ENCODE assay signal across 13 mouse cellular contexts in genomic region chr14:15061966-15062860, GRCm38 (mm10).
DNase-seq lines count a peak whose midpoint lies in the region; ATAC-seq and TF ChIP-seq lines count a peak whose summit lies in the region.
"Had no signal": no experiment of that assay in that cellular context is flagged by ENCODE, and none has a peak within 500 bp of the region (broad histone marks: within the 10 kb centered on the region; RNA-seq: fewer than 3 reads in every experiment).

No protein-coding gene starts in this region.

- 0 out of 4 replicates have a peak overlapping the region, but pooled peaks have one; percentile 4 to 7 for H3K27ac ChIP-seq in heart, embryonic 14.5 days (replicated peaks in 1 of 2; ENCODE audit: control insufficient read depth in 1 of 2, insufficient read depth in 1 of 2, low read depth in 2 of 2, low read length in 2 of 2)
- H3K27ac ChIP-seq in liver, embryonic 12.5 days, result no peak overlapping the region
- no peak overlapping the region for H3K27ac ChIP-seq in liver, embryonic 11.5 days (ENCODE audit: low read depth, low read length)
- H3K27ac ChIP-seq in limb, embryonic 14.5 days (replicated peaks; ENCODE audit: low read depth, low read length), result no peak overlapping the region
- H3K27ac ChIP-seq: intestine, embryonic 15.5 days; macrophage had no signal

- H3K36me3 ChIP-seq in heart, embryonic 14.5 days (ENCODE audit: control insufficient read depth, insufficient read depth, low read length), result no peaks in the 10 kb centered on the region
- H3K36me3 ChIP-seq in liver, embryonic 12.5 days, result no peaks in the 10 kb centered on the region
- H3K36me3 ChIP-seq in liver, embryonic 11.5 days (ENCODE audit: control insufficient read depth, insufficient read depth, low read length), result no peaks in the 10 kb centered on the region
- H3K36me3 ChIP-seq in limb, embryonic 14.5 days (ENCODE audit: control insufficient read depth, insufficient read depth, low read length), result no peaks in the 10 kb centered on the region
- H3K36me3 ChIP-seq: G1E; intestine, embryonic 15.5 days had no signal

- no peak overlapping the region for H3K9ac ChIP-seq in heart, embryonic 14.5 days (ENCODE audit: low read length)
- H3K9ac ChIP-seq in liver, embryonic 12.5 days, result no peak overlapping the region
- H3K9ac ChIP-seq in liver, embryonic 11.5 days (ENCODE audit: low read depth, low read length), result no peak overlapping the region
- no peak overlapping the region for H3K9ac ChIP-seq in limb, embryonic 14.5 days (ENCODE audit: low read depth, low read length, severe bottlenecking)
- H3K9ac ChIP-seq: intestine, embryonic 15.5 days had no signal

- H3K9me3 ChIP-seq in heart, embryonic 14.5 days (ENCODE audit: control insufficient read depth, low read length), result no peaks in the 10 kb centered on the region
- no peaks in the 10 kb centered on the region for H3K9me3 ChIP-seq in liver, embryonic 12.5 days (replicated peaks)
- H3K9me3 ChIP-seq in liver, embryonic 11.5 days (ENCODE audit: control insufficient read depth, low read length), result no peaks in the 10 kb centered on the region
- H3K9me3 ChIP-seq in limb, embryonic 14.5 days (ENCODE audit: control insufficient read depth, low read length), result no peaks in the 10 kb centered on the region
- H3K9me3 ChIP-seq: G1E; intestine, embryonic 15.5 days had no signal

- no peak overlapping the region for H3K4me2 ChIP-seq in heart, embryonic 14.5 days (ENCODE audit: low read length)
- H3K4me2 ChIP-seq in liver, embryonic 12.5 days, result no peak overlapping the region
- no peak overlapping the region for H3K4me2 ChIP-seq in liver, embryonic 11.5 days
- H3K4me2 ChIP-seq in limb, embryonic 14.5 days (replicated peaks; ENCODE audit: low read depth, low read length, severe bottlenecking), result no peak overlapping the region
- H3K4me2 ChIP-seq: intestine, embryonic 15.5 days had no signal

- no peaks in the 10 kb centered on the region for H3K27me3 ChIP-seq in heart, embryonic 14.5 days (ENCODE audit: control insufficient read depth, insufficient read depth, low read length)
- H3K27me3 ChIP-seq in liver, embryonic 12.5 days (replicated peaks), result no peaks in the 10 kb centered on the region
- no peaks in the 10 kb centered on the region for H3K27me3 ChIP-seq in liver, embryonic 11.5 days (replicated peaks; ENCODE audit: control insufficient read depth, insufficient read depth, low read length)
- H3K27me3 ChIP-seq in limb, embryonic 14.5 days (ENCODE audit: control insufficient read depth, insufficient read depth, low read length), result no peaks in the 10 kb centered on the region
- H3K27me3 ChIP-seq: intestine, embryonic 15.5 days had no signal

- peaks cover 3 to 5% of the 10 kb centered on the region in 2 experiments; a peak in 2 of 4 replicates for H3K4me1 ChIP-seq in heart, embryonic 14.5 days (ENCODE audit: control insufficient read depth in 2 of 2, insufficient read depth in 2 of 2, low read length in 2 of 2)
- H3K4me1 ChIP-seq in liver, embryonic 12.5 days, result no peaks in the 10 kb centered on the region
- H3K4me1 ChIP-seq in liver, embryonic 11.5 days (replicated peaks; ENCODE audit: control insufficient read depth, insufficient read depth, low read length), result 0 out of 2 replicates have a peak, but pooled peaks cover 3% of the 10 kb centered on the region
- H3K4me1 ChIP-seq in limb, embryonic 14.5 days (ENCODE audit: control insufficient read depth, insufficient read depth, low read length), result peaks cover 8% of the 10 kb centered on the region; the same call in 1 of the 2 replicates

- 47% methylated on average over 5 of the region's 5 CpGs for WGBS in heart, embryonic 14.5 days
- 35% methylated on average over 5 of the region's 5 CpGs for WGBS in liver, embryonic 12.5 days (ENCODE audit: insufficient replicate concordance)
- 53% methylated on average over 5 of the region's 5 CpGs for WGBS in liver, embryonic 11.5 days
- 21% methylated on average over 5 of the region's 5 CpGs for WGBS in limb, embryonic 14.5 days

- ATAC-seq in heart, embryonic 14.5 days (ENCODE audit: insufficient number of reproducible peaks, insufficient read depth, low FRiP score, low read depth), result peak; percentile 9; the same call in 1 of the 2 replicates
- 0 out of 2 replicates have a peak, but pooled peaks have one; percentile 21 for ATAC-seq in liver, embryonic 12.5 days
- no peak for ATAC-seq in liver, embryonic 11.5 days (replicated peaks; ENCODE audit: low FRiP score)
- ATAC-seq in limb, embryonic 14.5 days (ENCODE audit: low FRiP score, low read depth), result peak; percentile 82
- ATAC-seq: intestine, embryonic 15.5 days had no signal

- H3K4me3 ChIP-seq in heart, embryonic 14.5 days (ENCODE audit: control insufficient read depth in 1 of 2, insufficient read depth in 1 of 2, low read depth in 1 of 2, low read length in 2 of 2), result no peak overlapping the region
- H3K4me3 ChIP-seq in liver, embryonic 12.5 days, result no peak overlapping the region
- H3K4me3 ChIP-seq in liver, embryonic 11.5 days (ENCODE audit: low read depth, low read length), result no peak overlapping the region
- no peak overlapping the region for H3K4me3 ChIP-seq in limb, embryonic 14.5 days (replicated peaks; ENCODE audit: low read length)
- H3K4me3 ChIP-seq: intestine, embryonic 15.5 days had no signal

- no peak for TF ChIP-seq POLR2A in limb, embryonic 14.5 days (IDR thresholded peaks at IDR 0.05; ENCODE audit: borderline replicate concordance, extremely low read depth, insufficient read depth, insufficient read length)

- no peak for DNase-seq in heart, adult 18-20 months
- DNase-seq in liver, embryonic 11.5 days (ENCODE audit: low spot score), result no peak
- DNase-seq in ZHBTc4 (ENCODE audit: low read depth, low spot score), result peak; percentile 28
- peak; percentile 33 for DNase-seq in limb, embryonic 14.5 days (ENCODE audit: low spot score)
- no peak for DNase-seq in adrenal gland, adult 18-20 months (ENCODE audit: low spot score in 2 of 2)
- DNase-seq in cerebellum, adult 11 months, result no peak
- DNase-seq: cerebellum, postnatal 14 days; left cerebral cortex, postnatal 4 days had no signal

Comparison
In these comparisons a context has a peak if more than half of its experiments do, and no peak if none do; other contexts are left out.
1. H3K27ac ChIP-seq: peak in heart, embryonic 14.5 days (2 of 2); none in liver, embryonic 12.5 days (single experiment), liver, embryonic 11.5 days (single experiment) and limb, embryonic 14.5 days (single experiment).
2. DNase-seq: peak in ZHBTc4 (single experiment) and limb, embryonic 14.5 days (single experiment); none in heart, adult 18-20 months (0 of 2), liver, embryonic 11.5 days (single experiment), adrenal gland, adult 18-20 months (0 of 2) and cerebellum, adult 11 months (single experiment).